Mouse (Mus musculus): Measurements from ENCODE around the gene Zbtb39.
"Not testable (repeated sequence)": the region's sequence is repeated elsewhere in the genome, so short reads cannot be mapped to it uniquely, and the experiment has no call there.

Gene Zbtb39

GRCm38 (mm10) chr10:127737552-127737951, 1.8 kb upstream of the Zbtb39 start:
- ATAC-seq (ENCODE audit: low TSS enrichment), result no peak

- no peak for ATAC-seq (ENCODE audit: low TSS enrichment)
Observed at GRCm38 (mm10) chr10:127738151-127738882, 1.0 kb upstream of the Zbtb39 start.

GRCm38 (mm10) chr10:127739661-127740161, 373 bp downstream of the Zbtb39 start:
- no peak; the same call in none of the 2 replicates for ATAC-seq (ENCODE audit: low TSS enrichment)

DNA sequence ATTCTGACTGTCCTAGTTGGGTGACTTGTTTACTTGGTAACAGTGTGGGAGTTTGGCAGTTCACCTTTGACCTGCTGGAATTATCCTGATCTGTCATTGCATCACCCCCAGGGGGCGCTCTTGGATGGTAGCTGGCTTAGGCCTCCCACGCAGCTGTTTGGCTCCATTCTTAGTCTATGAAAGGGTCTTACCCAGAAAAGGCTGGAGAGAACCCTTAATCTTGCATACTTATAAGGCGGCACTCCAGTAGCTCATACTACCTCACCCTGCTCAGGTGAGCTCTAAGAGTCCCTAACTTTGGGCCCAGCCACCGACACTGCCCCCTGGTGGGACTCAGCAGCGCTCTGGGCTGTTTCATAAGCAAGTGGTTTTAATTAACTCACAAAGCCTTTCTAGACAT, 5.3 kb downstream of the Zbtb39 start:
- ATAC-seq (ENCODE audit: low TSS enrichment), result no peak

- no peak for ATAC-seq (ENCODE audit: low TSS enrichment)
Observed at GRCm38 (mm10) chr10:127745886-127746285, 6.5 kb downstream of the Zbtb39 start.

DNA sequence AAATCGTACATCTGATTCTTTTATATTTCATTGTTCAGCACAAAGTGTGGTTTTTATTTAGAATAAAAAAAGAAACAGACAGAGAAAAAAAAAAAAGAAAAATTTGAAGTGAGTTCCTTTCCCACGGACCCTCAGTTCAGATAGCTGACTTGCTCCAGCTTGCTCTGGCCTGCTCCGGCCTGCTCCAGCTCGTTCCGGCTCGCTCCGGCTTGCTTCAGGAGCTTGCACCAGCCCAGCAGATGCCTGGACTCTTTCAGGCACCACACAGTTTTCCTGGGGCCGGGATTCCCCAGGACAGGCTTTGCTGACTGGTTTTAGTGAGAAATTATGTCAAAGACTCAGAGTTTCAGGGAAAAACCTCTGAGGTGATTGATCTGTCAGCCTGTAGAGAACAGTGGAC, 7.9 kb downstream of the Zbtb39 start:
- ATAC-seq (ENCODE audit: low TSS enrichment), result no peak

GRCm38 (mm10) chr10:127748847-127749612, 9.7 kb downstream of the Zbtb39 start:
- no peak for ATAC-seq (ENCODE audit: low TSS enrichment)

DNA sequence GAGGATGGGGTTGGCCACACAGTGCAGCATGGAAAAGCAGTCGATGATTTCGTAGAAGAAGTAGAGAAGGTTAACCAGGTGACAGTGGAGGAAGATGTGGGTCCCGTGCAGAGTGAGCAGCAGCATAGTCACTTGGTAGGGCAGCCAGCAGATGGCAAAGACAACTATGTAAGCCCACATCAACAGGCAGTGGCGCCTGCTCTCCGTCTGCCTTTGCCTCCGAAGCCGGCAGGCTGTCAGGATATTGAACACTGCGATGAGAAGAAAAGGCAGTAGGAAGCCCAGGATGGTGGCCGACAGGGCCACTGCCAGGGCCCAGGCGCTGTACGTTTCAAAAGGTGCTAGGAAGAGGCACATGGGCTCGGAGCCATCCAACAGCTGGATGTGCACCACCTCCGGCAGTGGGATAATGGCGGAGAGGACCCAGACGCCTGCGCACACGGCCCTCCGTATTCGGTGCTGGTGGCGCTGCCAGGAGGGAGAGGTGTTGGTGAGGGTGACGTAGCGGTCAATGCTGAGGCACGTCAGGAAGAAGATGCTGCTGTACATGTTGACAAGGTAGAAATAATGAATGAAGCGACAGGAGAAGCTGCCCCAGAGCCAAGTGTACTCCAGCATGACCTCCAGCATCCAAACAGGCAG, 10.9 kb downstream of the Zbtb39 start:
- peak; percentile 47; the same call in 1 of the 2 replicates for ATAC-seq (ENCODE audit: low TSS enrichment)

DNA sequence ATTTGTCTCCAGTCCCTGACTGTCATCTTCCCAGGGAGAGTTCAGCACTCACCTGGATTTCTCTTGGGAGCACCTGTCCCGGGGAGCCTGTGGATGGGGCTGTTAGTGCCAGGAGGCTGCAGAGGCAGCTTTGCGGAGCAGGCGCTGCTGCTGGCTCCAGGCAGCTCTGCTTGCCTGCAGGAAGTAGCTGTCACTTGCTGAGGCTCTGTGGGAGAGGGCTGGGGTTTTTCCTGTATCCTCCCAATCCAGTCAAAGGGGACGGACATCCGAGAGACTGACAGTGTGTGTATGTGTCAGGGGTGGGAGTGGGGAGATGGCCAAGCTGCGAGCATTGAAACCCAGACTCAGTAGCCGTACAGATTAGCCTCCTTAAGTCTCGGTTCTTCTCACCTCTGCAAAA, 12.2 kb downstream of the Zbtb39 start, which contains the start of gene Gpr182:
TSS of gene Gpr182 (minus strand) at position 185 of the 400 bp plus-strand sequence.
- no peak for ATAC-seq (ENCODE audit: low TSS enrichment)

- ATAC-seq (ENCODE audit: low TSS enrichment), result no peak
Observed at GRCm38 (mm10) chr10:127754566-127755166, 15.3 kb downstream of the Zbtb39 start.

DNA sequence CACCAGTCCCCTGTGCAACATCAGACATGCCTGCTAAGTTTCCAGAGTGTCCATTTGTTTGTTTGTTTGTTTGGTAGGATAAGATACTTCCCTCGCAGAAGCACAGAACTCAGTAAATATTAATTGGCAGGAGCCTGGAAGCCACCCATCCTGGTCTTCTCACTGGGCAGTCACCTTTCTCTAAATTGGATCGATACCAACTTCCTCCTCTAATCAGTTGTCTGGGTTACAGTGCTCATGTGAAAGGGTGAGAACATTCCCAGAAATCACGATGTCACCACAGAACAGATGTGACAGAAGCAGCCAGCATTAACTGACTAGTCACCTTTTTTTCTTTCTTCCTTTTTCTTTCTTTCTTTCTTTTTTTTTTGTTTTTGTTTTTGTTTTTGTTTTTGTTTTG, 15.9 kb downstream of the Zbtb39 start:
- no peak for ATAC-seq (ENCODE audit: low TSS enrichment)

DNA sequence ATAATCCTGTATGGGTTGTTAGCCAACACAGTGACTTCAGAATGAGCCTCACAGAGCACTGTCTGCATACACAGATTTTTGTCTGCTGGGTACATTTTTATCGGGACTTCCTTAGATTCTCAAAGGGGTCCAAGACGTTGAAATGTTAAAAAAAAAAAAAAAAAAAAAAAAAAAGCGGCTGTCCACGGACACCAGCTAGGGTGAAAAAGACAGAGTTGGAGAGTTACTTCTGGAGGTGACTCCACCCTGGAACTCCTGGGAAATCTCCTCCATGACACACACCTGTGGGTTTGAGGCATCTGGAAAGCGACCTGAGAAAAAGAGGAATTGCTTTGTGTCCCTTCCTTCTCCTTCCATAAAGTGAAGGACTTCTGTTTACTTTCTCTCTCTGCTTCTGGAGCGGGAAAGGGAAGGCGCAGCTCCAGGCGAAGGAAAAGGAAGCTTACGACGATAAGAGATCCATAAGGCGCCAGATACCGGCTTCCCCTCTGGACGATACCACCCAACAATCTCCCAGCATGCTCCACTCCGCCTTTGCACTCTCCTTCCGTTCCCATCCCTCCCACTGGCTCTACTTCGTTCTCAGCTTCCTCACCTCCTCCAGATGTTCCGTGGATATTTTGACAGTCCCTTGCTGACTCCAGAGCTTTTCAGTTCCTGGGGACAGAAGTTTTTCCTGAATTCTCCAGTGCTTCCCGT, 16.6 kb downstream of the Zbtb39 start:
- ATAC-seq (ENCODE audit: low TSS enrichment), result peak; percentile 34; the same call in 1 of the 2 replicates

GRCm38 (mm10) chr10:127759181-127760110, 20.1 kb downstream of the Zbtb39 start, which contains the start of the genes Rdh1 and Rdh16f1:
Gene Rdh1 (plus strand): TSS chr10:127759721.
Gene Rdh16f1 (plus strand): TSS chr10:127759787.
- ATAC-seq (ENCODE audit: low TSS enrichment), result no peak

GRCm38 (mm10) chr10:127762926-127763325, 23.6 kb downstream of the Zbtb39 start:
- ATAC-seq (ENCODE audit: low TSS enrichment), result not testable (repeated sequence)

DNA sequence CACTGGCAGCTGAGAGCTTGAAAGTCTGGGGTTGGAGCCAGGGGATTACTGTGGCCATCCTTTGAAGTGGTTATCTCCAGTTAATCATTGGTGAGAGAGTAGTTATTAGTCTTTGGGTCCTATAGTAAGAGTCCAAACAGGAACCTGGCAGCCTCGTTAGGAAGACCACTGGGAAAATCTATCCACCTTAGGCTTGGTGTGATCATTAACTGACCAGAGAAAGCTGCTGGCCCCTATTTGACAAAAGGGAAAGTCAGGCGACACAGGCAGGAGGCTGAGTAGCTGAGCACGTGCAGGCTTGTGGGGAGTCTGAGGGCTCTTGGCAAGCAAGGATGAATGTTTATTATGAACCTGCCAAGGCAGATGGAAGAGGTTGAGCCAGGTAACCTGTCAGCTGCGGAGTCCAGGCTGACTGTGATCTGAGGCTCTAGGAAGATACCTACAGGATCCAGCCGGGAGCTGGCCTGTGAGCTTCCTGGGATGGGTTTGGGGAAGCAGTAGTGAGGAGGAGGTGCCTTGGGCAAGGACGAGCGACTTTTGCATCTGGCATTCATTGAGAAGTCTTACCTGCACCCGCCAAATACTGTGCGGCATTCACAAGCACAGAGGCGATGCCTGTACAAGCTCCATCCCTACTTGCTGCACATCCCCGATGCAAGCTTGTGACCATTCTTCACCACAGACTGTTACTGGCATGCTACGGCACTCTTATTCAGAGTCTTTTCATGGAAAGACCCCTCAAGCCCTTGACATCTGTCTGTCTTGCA, 24.8 kb downstream of the Zbtb39 start:
- ATAC-seq (ENCODE audit: low TSS enrichment), result no peak

- no peak for ATAC-seq (ENCODE audit: low TSS enrichment)
Observed at GRCm38 (mm10) chr10:127766564-127766963, 27.2 kb downstream of the Zbtb39 start.

- ATAC-seq (ENCODE audit: low TSS enrichment), result no peak
Observed at GRCm38 (mm10) chr10:127776011-127776410, 36.7 kb downstream of the Zbtb39 start, which contains the start of gene Rdh9. Gene Rdh9 (plus strand): TSS chr10:127776386.

DNA sequence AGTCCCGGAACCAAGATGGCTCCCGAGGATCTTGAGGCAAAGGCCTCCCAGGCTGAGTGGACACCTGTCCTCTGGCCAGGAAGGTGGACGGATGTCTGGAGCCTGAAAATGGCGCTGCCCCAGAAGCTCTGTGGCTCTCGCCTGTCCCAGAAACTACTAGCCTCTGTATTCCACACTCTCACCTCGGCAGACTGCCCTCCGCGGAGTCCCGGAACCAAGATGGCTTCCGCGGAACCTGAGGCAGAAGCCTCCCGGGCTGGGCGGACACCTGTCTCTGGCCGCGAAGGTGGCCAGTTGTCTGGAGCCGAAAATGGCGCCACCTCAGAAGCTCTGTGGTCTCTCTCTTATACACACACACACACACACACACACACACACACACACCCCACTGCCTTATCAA, 43.0 kb downstream of the Zbtb39 start:
- ATAC-seq (ENCODE audit: low TSS enrichment), result not testable (repeated sequence)

DNA sequence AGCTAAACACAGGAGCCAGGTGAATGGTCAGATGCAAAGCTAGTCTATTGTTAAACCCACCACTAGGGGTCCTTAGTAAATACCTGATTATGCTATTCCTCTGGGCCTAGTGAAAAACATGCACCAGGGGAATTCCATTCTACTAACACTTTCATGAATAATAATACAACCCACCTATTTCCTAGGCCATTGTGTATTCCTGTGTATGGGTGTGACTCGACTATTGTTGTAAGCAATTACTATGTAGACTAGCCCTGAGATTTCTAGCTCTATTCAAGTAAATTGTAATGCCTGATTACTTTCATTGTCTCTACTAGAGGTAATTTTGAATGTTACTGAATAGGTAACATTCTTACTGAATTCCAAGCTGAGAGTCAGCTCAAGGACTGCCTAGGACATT, 46.1 kb downstream of the Zbtb39 start:
- ATAC-seq (ENCODE audit: low TSS enrichment), result not testable (repeated sequence)

Measured in frontal cortex, adult (tissue).